Mouse (Mus musculus): ENCODE data around the gene Calcoco2.
A peak's percentile ranks its signal among the peaks of the same experiment; 100 is the strongest.
"Not testable (repeated sequence)": the region's sequence is repeated elsewhere in the genome, so short reads cannot be mapped to it uniquely, and the experiment has no call there.

Gene Calcoco2

DNA sequence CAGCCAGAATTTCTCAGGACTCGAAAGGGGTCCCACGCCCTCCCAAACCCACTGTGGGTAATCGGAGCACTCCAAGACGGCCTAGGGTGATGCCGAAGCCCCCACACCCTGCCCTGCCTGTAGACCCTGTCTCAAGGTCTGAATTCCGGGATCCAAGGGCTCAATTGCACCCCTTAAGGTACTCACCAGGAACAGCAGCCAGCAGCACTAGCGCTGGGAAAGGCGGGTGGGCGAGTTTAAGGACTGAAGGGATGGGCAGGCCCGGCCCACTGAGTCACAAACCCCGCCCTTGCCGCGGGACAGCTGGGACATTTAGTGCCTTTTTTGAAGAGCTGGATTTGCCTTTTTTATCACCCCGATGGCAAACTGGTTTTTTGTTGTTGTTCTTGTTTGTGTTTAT, at the start of gene Calcoco2:
Gene Calcoco2, minus strand, starts transcription at position 214 of the 400 bp plus-strand sequence.
- no peak for DNase-seq (ENCODE audit: low spot score in 2 of 2)

DNA sequence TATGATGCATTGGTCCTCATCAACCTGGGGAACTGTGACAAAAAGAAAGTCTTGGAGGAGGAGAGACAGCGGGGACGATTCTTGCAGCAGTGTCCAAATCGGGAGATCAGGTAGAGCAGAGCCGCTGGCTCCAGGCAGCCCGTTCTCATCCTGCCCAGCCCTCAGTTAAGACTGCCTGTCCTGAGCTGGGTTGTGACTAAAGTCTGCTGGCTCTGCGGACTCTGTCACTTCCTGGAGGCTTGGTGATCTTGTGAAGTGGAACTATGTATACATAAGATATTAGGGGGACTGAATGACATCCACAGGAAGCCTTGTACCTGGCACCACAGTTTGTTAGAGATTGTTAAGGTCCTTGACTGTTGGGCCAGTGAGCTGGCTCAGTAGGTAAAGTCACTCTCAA, 35.7 kb upstream of the Calcoco2 start:
- no peak for DNase-seq (ENCODE audit: low spot score in 2 of 2)

DNA sequence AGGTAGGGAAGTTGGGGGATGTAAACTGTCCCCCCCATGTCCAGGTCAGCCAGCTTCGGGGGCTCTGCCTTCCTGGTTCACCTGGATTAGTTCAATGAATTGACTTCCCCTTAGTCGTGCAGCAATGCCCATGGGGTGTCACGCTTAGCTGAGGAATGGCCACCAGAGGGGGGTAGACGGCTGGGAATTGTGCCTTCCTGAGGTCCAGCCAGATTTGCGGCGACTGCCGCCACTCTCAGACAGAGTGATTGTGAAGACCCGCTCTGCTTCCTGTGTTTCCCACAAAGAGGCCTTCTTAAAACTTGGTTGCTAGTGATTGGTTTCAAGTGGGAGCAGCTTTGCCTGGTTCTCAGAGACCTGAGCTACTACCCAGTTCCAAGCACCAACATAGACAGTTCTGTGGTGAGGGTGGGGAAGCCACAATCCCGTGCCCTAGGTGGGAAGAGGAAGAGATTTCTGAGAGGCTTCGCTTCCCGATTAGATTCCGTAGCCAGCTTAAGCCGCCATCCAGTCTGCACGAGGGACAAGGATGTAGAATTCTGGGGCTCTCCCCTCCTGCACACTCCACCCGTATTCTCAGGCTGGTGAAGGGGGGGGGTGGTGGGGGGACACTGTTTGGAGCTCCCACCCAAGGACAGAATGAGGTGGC, 34.0 kb upstream of the Calcoco2 start:
- peak in 1 of 2 experiments; percentile 8 for DNase-seq (ENCODE audit: low spot score in 2 of 2)

- DNase-seq (ENCODE audit: low spot score in 2 of 2) = no peak
Observed at GRCm38 (mm10) chr11:96143766-96144165, 32.0 kb upstream of the Calcoco2 start.

DNA sequence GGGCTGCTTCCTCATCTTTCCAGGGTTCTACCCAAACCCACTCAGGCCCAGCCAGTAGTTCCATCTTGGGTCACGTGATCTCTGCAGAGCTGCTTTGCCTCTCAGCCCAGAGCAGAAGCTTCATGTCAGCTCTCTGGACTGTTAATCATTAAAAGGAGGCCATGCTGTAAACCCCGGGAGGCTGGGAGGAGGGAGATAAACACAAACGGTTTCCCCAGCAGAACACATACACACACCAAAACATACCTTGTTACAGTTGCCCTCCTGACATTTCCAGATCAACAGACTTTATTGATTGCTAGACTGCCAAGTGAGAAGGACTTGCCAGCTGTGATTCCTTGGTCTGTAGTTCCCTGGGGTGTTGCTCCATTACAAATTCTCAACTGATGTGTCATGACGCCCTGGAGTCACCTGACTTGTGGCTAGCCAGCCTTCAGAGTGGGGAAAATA, 29.0 kb upstream of the Calcoco2 start:
- no peak for DNase-seq (ENCODE audit: low spot score in 2 of 2)

DNA sequence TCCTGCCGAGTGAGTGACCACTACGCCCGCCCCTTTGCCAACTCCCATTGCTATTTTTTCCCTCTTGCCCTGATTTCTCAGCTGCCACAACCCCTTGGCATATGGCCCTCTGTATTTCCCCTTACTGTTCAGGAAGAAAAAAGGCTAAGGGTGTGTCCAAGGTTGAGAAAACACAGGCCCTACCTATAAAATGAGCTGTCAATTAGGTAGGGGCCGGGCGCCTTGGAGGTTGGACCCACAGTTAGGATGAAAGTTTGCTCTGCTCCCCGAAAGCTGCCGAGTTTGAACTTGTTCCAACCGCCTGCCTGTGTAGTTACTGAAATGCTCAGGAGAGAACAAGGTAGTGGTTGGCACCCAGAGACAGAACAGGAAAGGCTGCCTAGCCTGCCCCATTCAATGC, 24.1 kb upstream of the Calcoco2 start:
- DNase-seq (ENCODE audit: low spot score in 2 of 2) = no peak

GRCm38 (mm10) chr11:96133239-96133865, 21.6 kb upstream of the Calcoco2 start, which contains the start of gene Ttll6:
Gene Ttll6 (plus strand): TSS chr11:96133786.
- no peak for DNase-seq (ENCODE audit: low spot score in 2 of 2)

- no peak for DNase-seq (ENCODE audit: low spot score in 2 of 2)
Observed at GRCm38 (mm10) chr11:96130606-96131005, 18.8 kb upstream of the Calcoco2 start.

- no peak for DNase-seq (ENCODE audit: low spot score in 2 of 2)
Observed at GRCm38 (mm10) chr11:96124052-96124914, 12.5 kb upstream of the Calcoco2 start.

DNA sequence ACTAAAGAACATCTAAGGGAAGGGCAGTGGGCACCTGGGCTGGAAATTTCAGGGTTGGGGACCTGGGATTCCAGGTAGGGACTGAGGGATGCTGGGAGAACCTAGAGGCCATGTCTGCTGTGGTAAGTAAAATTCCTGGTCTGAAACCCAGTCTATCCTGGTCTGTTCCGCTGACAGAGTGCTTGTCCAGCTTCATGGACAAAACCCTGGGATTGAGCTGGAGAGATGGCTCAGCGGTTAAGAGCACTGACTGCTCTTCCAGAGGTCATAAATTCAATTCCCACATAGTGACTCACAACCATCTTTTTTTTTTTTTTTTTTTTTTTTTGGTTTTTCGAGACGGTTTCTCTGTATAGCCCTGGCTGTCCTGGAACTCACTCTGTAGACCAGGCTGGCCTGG, 11.0 kb upstream of the Calcoco2 start:
- DNase-seq (ENCODE audit: low spot score in 2 of 2) = not testable (repeated sequence)

GRCm38 (mm10) chr11:96119401-96119800, 7.6 kb upstream of the Calcoco2 start:
- DNase-seq (ENCODE audit: low spot score in 2 of 2) = no peak

- not testable (repeated sequence) for DNase-seq (ENCODE audit: low spot score in 2 of 2)
Observed at GRCm38 (mm10) chr11:96116925-96117324, 5.2 kb upstream of the Calcoco2 start.

DNA sequence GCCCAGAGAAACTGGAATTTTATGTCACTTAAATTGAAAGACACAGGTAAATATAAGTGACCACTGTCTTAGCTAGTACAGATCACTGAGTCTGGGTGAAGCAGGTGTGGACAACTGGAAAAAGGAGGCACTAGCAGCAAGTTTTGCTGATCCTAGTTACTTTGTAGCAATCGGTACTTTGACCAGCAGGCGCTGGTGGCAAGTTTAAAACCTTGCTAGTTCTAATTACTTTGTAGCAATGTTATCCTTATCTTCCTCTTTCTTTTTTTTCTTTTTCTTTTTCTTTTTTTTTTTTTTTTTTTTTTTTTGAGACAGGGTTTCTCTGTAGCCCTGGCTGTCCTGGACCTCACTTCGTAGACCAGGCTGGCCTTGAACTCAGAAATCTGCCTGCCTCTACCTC, 4.4 kb upstream of the Calcoco2 start:
- DNase-seq (ENCODE audit: low spot score in 2 of 2) = no peak

DNA sequence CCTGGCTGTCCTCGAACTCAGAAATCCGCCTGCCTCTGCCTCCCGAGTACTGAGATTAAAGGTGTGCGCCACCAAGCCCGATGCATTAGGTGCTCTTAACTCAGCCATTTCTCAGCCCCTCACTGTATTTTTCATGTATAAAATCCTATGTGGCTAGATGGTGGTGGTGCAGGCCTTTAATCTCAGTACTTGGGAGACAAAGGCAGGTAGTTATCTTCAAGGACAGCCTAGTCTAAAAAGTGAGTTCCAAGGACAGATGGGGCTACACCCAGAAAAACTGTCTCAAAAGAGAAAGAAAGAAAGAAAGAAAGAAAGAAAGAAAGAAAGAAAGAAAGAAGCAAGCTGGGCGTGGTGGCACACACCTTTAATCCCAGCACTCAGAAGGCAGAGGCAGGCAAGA, 3.7 kb upstream of the Calcoco2 start:
- no peak for DNase-seq (ENCODE audit: low spot score in 2 of 2)

- no peak for DNase-seq (ENCODE audit: low spot score in 2 of 2)
Observed at GRCm38 (mm10) chr11:96114077-96114476, 2.3 kb upstream of the Calcoco2 start.

DNA sequence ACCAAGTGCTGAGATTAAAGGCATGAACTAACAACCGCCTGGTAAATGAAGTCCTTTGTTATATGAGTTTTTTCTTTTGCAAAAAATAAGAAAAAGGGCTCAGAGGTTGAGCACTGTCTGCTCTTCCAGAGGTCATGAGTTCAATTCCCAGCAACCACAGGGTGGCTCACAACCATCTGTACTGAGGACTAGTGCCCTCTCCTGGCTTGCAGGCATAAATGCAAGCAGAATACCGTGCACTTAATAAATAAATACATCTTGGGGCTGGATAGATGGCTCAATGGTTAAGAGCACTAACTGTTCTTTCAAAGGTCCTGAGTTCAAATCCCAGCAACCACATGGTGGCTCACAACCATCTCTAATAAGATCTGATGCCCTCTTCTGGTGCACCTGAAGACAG, 814 bp downstream of the Calcoco2 start:
- DNase-seq (ENCODE audit: low spot score in 2 of 2) = not testable (repeated sequence)

- DNase-seq (ENCODE audit: low spot score in 2 of 2) = no peak
Observed at GRCm38 (mm10) chr11:96108376-96108775, 3.4 kb downstream of the Calcoco2 start.

DNA sequence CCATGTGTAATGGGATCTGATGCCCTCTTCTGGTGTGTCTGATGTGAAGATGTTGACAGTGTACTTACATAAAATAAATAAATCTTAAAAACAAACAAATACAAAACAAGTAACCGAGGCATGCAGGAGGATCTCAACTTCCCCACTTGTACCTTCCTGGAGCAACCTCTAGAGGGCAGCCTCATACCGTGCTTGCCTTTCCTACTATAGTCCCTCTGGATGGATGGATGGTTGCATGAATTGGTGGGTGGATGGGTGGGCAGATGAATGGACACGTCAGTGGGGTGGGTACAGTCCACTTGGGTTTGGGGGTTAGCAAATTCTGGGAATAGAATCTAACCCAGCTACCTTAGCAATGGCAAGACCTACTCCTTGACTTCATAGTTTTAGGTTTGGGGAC, 18.4 kb downstream of the Calcoco2 start:
- no peak for DNase-seq (ENCODE audit: low spot score in 2 of 2)

GRCm38 (mm10) chr11:96092674-96093291, 19.0 kb downstream of the Calcoco2 start:
- no peak for DNase-seq (ENCODE audit: low spot score in 2 of 2)

GRCm38 (mm10) chr11:96091073-96091472, 20.7 kb downstream of the Calcoco2 start:
- no peak for DNase-seq (ENCODE audit: low spot score in 2 of 2)

DNA sequence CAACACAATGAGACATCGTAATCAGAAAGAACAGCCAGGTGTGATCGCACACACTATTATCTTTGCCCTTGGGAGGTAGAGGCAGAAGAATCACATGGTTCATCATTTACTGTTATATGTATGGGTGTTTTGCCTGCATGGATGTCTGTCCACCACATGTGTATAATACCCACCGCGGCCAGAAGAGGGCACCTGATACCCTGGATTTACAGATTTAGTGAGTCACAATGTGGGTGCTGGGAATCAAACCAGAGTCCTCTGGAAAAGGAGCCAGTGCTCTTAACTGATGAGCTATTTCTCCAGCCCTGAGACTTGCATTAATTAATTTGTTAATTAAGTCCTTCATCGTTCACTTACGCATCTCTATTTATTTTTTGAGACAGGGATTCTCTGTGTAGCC, 23.8 kb downstream of the Calcoco2 start:
- DNase-seq (ENCODE audit: low spot score in 2 of 2) = no peak

DNA sequence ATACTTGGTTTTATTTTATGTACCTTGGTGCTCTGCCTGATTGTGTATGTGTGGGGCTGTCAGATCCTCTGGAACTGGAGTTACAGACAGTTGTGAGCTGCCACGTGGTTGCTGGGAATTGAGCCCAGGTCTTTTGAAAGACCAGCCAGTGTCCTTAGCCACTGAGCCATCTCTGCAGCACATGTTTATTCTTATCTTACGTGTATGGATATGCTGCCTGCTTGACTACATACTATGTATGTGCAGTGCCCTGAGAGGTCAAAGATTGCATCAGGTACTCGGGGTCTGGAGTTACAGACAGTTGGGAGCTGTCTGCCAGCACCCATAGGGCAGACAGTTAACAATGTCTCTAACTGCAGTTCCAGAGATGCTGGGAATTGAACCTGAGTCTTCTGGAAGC, 29.1 kb downstream of the Calcoco2 start:
- no peak for DNase-seq (ENCODE audit: low spot score in 2 of 2)

Data from spleen, postnatal 36 days (tissue).